Mouse (Mus musculus) erythroblast, embryonic 14.5 days (primary cell): Measurements from ENCODE around the gene Palm.

ENCODE experiments used
- GATA1 ChIP-seq: IDR thresholded peaks from 2 replicates; pipeline ENCODE4 v1.6.1; 2012; ENCODE audit warnings: low read length, inconsistent platforms, mixed read lengths
- TAL1 ChIP-seq: IDR thresholded peaks from 3 replicates; pipeline ENCODE4 v1.6.1; 2012; ENCODE audit warnings: low read length, inconsistent platforms, mixed read lengths

DNA sequence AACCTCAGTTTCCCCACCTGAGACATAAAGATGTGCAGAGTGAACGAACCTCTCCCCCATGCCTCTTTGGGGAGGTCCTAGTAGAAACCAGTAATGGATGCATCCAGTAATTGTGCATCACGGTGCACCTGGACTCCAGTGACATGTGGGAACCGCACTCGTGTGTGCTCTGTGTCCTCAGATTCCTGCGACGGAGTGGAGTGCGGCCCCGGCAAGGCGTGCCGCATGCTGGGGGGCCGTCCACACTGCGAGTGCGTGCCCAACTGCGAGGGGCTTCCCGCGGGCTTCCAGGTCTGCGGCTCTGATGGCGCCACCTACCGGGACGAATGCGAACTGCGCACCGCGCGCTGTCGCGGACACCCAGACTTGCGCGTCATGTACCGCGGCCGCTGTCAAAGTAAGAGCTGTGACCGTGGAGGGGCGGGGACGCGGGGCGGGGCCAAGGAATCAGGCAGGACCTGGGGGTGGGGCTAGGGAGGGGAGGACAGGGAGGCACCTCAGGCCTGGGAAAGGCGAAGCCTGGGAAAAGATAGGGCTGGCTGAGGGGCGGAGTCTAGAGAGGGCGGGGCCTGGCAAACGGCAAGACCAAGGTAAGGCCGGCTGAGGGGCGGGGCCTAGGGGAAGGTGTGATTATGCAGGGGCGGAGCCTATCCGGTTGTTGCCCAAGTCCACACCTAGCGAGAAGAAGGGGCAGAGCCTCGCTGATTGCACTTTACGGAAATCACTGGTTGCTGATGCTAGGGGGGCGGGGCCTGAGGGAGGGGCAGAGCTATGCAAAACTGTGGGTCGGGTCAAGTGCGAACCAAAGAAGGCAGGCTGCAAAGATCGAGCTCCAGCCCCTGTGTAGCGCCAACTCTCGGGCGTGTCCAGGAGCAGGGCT is 13.3 kb upstream of the Palm start:
- TF ChIP-seq TAL1 (no peak), GATA1 (no peak)
